Mouse (Mus musculus) testis, adult 2 months (tissue): ENCODE results near the gene Prpf8.

Experiments
- CTCF ChIP-seq: fragments of 200-500 bp; IDR thresholded peaks from 2 replicates; pipeline ENCODE4 v1.5.1; 2012; ENCODE audit warnings: low read depth, mild to moderate bottlenecking, inconsistent platforms, low read length, moderate library complexity; ENCODE audit not compliant: control insufficient read depth, insufficient read depth, insufficient replicate concordance
- POLR2A ChIP-seq: fragments of 200-500 bp; IDR thresholded peaks from 2 replicates; pipeline ENCODE4 v1.6.1; 2012; ENCODE audit warnings: low read depth, mild to moderate bottlenecking, inconsistent platforms, low read length, moderate library complexity; ENCODE audit not compliant: control insufficient read depth

DNA sequence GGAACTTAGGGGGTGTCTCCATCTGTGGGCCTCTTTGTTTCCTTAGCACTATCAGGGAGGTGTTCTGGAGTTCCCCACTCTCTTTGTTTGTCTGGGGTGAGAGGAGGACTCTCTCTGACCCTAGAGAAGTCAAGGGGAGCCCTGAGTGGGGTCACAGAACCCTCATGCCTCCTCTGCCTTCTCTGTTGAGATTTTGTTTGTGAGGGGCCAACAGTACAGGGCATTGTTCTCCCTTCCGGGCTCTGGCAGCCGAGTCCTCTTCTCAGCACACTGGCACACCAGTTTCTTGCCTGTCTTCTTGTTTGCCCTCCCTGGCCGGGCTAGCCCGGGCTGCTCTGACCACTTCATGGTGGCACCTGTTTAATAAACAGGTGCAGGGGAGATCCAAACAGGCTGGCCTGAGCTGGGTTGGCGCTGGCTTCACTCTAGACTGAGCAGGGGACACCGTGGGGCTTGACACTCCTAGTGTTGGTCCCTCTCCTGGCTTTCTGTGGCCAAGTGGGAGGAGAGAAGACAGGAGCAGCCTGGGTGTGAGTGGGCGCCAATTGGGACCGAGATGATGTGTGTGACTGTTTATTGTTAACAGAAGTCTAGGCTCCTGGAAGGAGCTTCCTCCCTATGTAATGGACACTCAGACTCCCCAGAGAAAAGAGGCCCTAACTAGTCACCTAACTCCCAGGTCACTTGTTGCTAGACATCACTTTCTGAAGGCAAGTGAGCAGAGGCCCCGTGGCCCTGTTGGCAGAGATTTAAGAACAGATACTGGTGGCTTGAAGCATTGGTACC is 51.8 kb downstream of the Prpf8 start:
- TF ChIP-seq CTCF (no peak), POLR2A (no peak)
